Mouse (Mus musculus): ENCODE measurements at regions not wholly inside any gene's neighbourhood (a gene's known extent, or its start where the extent isn't known, plus 50 kb on each side); places are given as distances from the start of the nearest gene placed in this dataset.

- Histone ChIP-seq H3K27ac (no peak overlapping the region), H3K4me3 (no peak overlapping the region)
- TF ChIP-seq CTCF (IDR thresholded peaks at IDR 0.05): no peak
- intact Hi-C loops (cut with DNase I): no loop called here
- no peak for DNase-seq (ENCODE audit: extremely low spot score in 1 of 2, low spot score in 2 of 2)
Observed at GRCm38 (mm10) chr11:114238316-114238715, 171.5 kb upstream of the Sdk2 start.

- Histone ChIP-seq H3K4me3 (no peak overlapping the region), H3K27ac (no peak overlapping the region)
- TF ChIP-seq CTCF (IDR thresholded peaks at IDR 0.05): no peak
- no peak for DNase-seq (ENCODE audit: extremely low spot score in 1 of 2, low spot score in 2 of 2)
- intact Hi-C loops (cut with DNase I): no loop called here
Observed at GRCm38 (mm10) chr11:114234542-114234910, 167.7 kb upstream of the Sdk2 start.

- no peak for TF ChIP-seq CTCF (IDR thresholded peaks at IDR 0.05)
- intact Hi-C loops (cut with DNase I): no loop called here
- H3K27ac ChIP-seq: no peak overlapping the region
- no peak for DNase-seq (ENCODE audit: extremely low spot score in 1 of 2, low spot score in 2 of 2)
- H3K4me3 ChIP-seq: no peak overlapping the region
Observed at GRCm38 (mm10) chr11:114233636-114234541, 167.0 kb upstream of the Sdk2 start.

GRCm38 (mm10) chr11:114231841-114232240, 165.0 kb upstream of the Sdk2 start:
- DNase-seq (ENCODE audit: extremely low spot score in 1 of 2, low spot score in 2 of 2): no peak
- Histone ChIP-seq H3K4me3 (no peak overlapping the region), H3K27ac (no peak overlapping the region)
- TF ChIP-seq CTCF (IDR thresholded peaks at IDR 0.05): no peak
- intact Hi-C loops (cut with DNase I): no loop called here

- Histone ChIP-seq H3K27ac (no peak overlapping the region), H3K4me3 (no peak overlapping the region)
- no peak for TF ChIP-seq CTCF (IDR thresholded peaks at IDR 0.05)
- intact Hi-C loops (cut with DNase I): no loop called here
- DNase-seq (ENCODE audit: extremely low spot score in 1 of 2, low spot score in 2 of 2): no peak
Observed at GRCm38 (mm10) chr11:114229763-114230162, 162.9 kb upstream of the Sdk2 start.

- Histone ChIP-seq H3K27ac (no peak overlapping the region), H3K4me3 (no peak overlapping the region)
- no peak for DNase-seq (ENCODE audit: extremely low spot score in 1 of 2, low spot score in 2 of 2)
- TF ChIP-seq CTCF (IDR thresholded peaks at IDR 0.05): no peak
- intact Hi-C loops (cut with DNase I): no loop called here
Observed at GRCm38 (mm10) chr11:114229196-114229595, 162.3 kb upstream of the Sdk2 start.

GRCm38 (mm10) chr11:114226553-114226952, 159.7 kb upstream of the Sdk2 start:
- Histone ChIP-seq H3K4me3 (no peak overlapping the region), H3K27ac (no peak overlapping the region)
- no peak for DNase-seq (ENCODE audit: extremely low spot score in 1 of 2, low spot score in 2 of 2)
- no peak for TF ChIP-seq CTCF (IDR thresholded peaks at IDR 0.05)
- intact Hi-C loops (cut with DNase I): no loop called here

- H3K27ac ChIP-seq: no peak overlapping the region
- intact Hi-C loops (cut with DNase I): no loop called here
- TF ChIP-seq CTCF (IDR thresholded peaks at IDR 0.05): no peak
- no peak for DNase-seq (ENCODE audit: extremely low spot score in 1 of 2, low spot score in 2 of 2)
- no peak overlapping the region for H3K4me3 ChIP-seq
Observed at GRCm38 (mm10) chr11:114224706-114225105, 157.9 kb upstream of the Sdk2 start.

GRCm38 (mm10) chr11:114223061-114223460, 156.2 kb upstream of the Sdk2 start:
- no peak for TF ChIP-seq CTCF (IDR thresholded peaks at IDR 0.05)
- no peak for DNase-seq (ENCODE audit: extremely low spot score in 1 of 2, low spot score in 2 of 2)
- H3K27ac ChIP-seq: no peak overlapping the region
- no peak overlapping the region for H3K4me3 ChIP-seq
- intact Hi-C loops (cut with DNase I): no loop called here

GRCm38 (mm10) chr11:114220466-114220865, 153.6 kb upstream of the Sdk2 start:
- no peak for DNase-seq (ENCODE audit: extremely low spot score in 1 of 2, low spot score in 2 of 2)
- Histone ChIP-seq H3K27ac (no peak overlapping the region), H3K4me3 (no peak overlapping the region)
- no peak for TF ChIP-seq CTCF (IDR thresholded peaks at IDR 0.05)
- intact Hi-C loops (cut with DNase I): no loop called here

- TF ChIP-seq CTCF (IDR thresholded peaks at IDR 0.05): no peak
- Histone ChIP-seq H3K27ac (no peak overlapping the region), H3K4me3 (no peak overlapping the region)
- no peak for DNase-seq (ENCODE audit: extremely low spot score in 1 of 2, low spot score in 2 of 2)
- intact Hi-C loops (cut with DNase I): no loop called here
Observed at GRCm38 (mm10) chr11:114218732-114219506, 152.1 kb upstream of the Sdk2 start.

GRCm38 (mm10) chr11:114217245-114217757, 150.5 kb upstream of the Sdk2 start:
- intact Hi-C loops (cut with DNase I): no loop called here
- H3K27ac ChIP-seq: no peak overlapping the region

More at GRCm38 (mm10) chr11:114217245-114217757, 150.5 kb upstream of the Sdk2 start:
- no peak for TF ChIP-seq CTCF (IDR thresholded peaks at IDR 0.05)
- no peak for DNase-seq (ENCODE audit: extremely low spot score in 1 of 2, low spot score in 2 of 2)
- 0 out of 2 replicates have a peak overlapping the region, but pooled peaks have one; percentile 9 for H3K4me3 ChIP-seq

Data from left cerebral cortex, adult 2 months (tissue).